Mouse (Mus musculus): ENCODE results near the gene Rab20.
"Not testable (repeated sequence)": the region's sequence is repeated elsewhere in the genome, so short reads cannot be mapped to it uniquely, and the experiment has no call there.

Rab20 gene

DNA sequence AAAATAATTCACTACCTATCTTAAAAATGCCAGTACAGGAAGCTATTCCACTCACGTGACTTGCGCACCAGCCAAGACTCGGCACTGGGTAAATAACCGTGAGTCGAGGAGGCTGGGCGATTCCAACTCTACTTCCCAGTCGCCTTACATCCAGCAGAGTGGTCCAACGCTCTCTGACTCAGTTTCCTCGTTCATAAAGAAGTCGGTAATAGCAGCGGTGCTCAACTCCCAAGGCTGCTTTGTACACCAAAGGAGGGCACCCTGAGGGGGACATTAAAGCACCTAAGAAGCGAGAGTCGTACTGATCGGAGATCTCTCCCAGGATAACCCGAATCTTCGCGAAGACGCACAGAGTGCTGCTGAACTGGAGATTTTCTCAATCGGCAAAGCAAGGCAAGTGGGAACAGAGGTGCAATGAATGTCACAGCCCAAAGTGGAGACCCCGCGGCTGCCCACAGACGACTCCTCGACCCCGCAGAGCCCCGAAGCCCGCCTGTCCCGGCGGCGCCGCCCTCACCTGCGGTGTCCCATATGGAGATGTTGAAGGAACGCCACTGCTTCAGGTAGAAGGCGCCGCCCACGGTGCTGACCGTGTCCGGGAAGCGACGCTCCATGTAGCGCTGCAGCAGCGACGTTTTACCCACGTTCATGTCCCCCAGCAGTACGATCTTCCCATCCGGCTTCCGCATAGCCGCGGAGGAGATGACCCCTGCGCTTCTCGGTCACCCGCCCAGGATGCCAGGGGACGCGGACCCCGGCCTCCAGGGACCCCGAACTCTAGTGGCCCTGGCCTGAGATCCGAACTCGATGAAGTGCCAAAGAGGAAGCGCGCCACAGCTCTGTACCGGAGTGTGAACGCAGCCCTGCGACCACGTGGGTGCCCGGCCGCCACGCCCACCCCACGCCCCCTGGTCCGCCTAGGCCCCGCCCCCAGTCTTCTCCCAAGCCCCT, at the start of gene Rab20:
TSS of gene Rab20 (minus strand) at position 900 of the 951 bp plus-strand sequence.
- DNase-seq (ENCODE audit: extremely low read depth, low read depth), result peak; percentile 60

GRCm38 (mm10) chr8:11523331-11523730, 44.8 kb upstream of the Rab20 start:
- DNase-seq (ENCODE audit: extremely low read depth, low read depth), result no peak

DNA sequence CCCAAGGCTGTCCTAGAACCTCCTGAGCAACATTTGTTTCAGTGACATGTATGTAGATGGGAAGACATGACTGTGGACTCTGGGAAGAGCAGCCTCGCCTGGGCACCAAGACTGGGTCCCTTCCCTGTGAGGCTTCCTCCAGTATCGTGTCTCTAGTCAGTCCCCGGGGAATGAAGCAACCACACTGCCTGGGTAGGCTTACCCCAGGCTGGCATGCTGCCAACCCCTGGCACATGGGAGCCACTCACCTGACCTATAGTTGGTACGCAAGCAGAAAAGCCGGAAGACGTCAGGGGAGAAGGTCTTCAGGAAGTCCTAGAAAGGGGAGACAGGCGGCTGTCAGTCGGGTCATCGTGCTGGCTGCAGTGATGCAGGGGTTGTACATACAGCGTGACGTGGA, 40.2 kb upstream of the Rab20 start:
- DNase-seq (ENCODE audit: extremely low read depth, low read depth), result no peak

DNA sequence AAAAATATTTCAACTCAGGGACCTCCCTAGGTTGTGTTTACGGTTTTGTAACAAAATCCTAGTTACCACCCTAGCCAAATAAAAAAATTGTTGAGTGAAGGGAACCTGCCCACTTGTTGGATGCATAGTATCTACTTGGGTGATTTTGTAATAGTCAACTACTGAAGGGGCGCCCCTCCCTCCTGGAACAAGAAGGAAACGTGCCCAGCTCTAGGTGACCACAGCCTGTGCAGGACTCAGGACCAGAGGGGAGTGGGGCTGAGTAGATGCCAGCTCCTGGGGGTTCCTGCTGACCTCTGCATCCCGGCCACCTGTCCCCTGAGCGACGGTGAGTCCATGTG, 39.5 kb upstream of the Rab20 start:
- no peak for DNase-seq (ENCODE audit: extremely low read depth, low read depth)

DNA sequence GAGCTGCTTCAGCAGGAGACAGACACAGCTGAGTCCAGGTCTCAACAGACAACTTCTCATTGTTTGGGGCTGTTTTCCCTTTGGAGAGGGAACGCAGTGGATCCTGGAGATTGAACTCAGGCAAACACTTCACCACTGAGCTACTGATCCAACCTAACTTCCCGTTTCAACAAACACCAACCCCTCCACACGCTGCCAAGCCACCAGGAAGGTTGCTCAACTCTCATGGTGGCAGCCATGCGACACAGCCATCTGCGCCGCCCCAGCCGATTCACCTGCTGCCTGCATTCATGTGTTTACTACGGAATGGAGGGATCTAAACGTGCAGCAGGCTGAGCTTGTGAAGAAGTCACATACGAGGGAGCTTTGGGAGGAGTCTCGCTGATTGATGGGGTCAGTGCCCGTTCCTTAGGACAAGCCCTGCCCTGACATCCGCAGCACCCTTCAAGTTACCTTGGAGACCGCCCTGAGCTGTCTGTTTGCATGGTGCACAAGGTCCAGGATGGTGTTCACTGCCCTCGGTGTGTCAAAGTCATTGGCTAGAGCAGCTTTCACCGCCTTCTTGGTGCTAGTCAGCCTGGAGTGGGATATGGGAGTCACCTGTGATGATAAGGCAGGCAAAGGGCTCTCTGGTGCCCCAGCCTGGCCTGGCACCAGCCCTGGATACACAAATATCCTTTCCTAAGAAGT, 39.0 kb upstream of the Rab20 start:
- no peak for DNase-seq (ENCODE audit: extremely low read depth, low read depth)

DNA sequence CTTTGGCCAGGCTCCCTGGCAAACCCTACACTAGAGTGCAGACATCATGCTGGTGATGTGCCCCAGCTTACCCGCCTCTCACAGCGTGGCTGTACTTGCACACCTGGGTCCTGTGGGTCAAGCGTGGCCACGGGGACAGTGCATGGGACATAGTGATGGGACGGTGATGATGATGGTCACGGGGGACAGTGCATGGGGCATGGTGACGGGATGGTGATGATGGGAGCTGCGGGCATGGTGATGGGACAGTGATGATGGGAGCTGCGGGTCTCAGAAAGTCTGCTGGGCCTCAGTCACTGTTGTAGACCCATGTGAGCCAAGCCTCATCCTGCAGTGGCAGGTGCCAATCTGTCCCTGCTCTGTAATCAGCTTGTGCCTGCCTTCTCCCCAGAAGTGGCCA, 37.8 kb upstream of the Rab20 start:
- no peak for DNase-seq (ENCODE audit: extremely low read depth, low read depth)

GRCm38 (mm10) chr8:11513247-11513646, 34.7 kb upstream of the Rab20 start:
- no peak for DNase-seq (ENCODE audit: extremely low read depth, low read depth)

DNA sequence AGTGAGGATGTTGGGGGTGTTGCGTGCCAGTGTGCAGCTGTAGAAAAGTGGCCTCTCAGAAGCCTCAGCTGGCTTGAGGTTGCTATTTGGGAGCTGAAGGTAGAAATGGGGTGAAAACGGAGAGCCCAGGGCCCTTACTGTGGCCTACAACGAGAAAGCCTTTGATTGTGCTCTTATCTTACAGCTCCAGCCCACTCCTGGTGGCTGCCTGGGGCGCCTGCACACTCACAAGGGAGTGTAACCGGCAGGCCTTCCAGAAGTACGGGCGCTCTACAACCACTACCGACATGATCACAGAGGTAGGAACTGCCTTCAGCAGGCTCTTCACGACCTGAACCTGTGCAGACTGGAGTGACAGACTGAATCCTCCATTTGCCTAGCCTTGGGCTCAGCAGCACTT, 34.2 kb upstream of the Rab20 start:
- peak; percentile 44 for DNase-seq (ENCODE audit: extremely low read depth, low read depth)

GRCm38 (mm10) chr8:11510971-11511370, 32.5 kb upstream of the Rab20 start:
- no peak for DNase-seq (ENCODE audit: extremely low read depth, low read depth)

- DNase-seq (ENCODE audit: extremely low read depth, low read depth), result no peak
These were observed 30.4 kb upstream of the Rab20 start for GRCm38 (mm10) chr8:11508880-11509279.

DNA sequence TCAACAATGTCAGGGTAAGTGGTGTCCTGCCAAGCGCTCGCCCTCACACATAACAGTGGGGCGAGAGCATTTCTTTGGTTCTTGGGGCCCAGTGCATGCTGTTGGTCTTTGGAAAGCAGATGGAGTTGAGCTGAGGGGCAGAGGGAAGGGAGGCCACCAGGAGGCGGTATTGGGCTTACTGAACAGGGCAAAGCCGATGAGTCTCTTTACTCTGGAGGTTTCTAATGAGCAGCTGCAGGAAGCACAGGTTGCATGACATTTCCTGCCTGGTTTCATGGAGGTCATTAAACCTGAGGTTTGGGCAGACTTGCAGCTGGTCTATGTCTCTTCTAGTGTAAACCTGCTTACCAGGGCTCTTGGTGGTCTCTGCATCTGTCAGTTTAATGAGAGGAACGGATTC, 28.3 kb upstream of the Rab20 start:
- peak; percentile 23 for DNase-seq (ENCODE audit: extremely low read depth, low read depth)

DNA sequence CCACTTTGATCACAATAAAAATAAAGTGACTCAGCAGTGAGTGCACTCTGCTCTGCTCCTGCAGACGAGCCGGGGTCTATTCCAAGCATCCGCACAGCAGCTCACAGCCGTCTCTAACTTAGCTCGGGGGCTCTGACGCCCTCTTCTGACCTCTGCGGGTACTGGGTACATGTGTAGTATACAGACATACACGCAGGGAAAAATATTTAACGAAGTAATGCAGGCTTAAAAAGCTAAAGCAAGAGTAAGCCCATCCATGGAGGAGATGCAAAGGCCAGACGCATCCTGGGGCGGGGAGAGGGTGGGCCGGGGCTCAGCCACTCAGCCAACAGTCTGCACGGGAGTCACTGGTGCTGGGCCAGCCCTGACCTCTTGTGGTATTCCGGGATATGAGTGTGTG, 27.6 kb upstream of the Rab20 start:
- DNase-seq (ENCODE audit: extremely low read depth, low read depth), result no peak

DNA sequence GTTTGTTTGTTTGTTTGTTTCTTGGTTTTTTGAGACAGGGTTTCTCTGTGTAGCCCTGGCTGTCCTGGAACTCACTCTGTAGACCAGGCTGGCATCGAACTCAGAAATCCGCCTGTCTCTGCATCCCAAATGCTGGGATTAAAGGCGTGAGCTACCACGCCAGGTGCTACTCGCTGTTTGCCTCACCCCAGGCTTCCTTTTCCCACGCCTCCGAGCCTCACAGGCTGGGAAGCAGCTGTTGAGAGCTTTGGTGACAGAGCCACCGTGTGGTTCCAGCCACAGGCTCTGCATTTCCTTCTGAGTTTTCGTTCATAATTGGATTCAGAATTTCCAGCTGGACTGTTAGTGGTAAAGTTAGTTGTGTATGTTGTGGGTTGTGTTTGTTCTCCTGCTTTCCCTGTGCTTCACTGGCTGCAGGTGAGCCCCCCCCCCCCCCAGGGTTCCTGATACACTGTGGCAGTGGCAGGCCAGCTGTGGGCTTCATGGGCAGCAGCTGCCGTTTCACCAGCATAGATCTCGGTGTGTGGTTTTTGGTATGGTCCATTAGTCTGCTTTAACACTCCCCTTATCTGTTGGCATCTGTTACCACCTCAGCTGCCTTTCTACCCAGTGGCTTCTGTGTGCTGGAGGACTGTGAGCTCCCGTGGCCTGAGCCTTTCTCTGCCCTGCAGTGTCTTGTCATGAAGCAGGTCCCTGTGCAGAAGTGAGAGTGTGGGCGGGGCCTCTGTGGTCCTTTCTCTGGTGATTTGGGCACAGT, 25.1 kb upstream of the Rab20 start:
- no peak for DNase-seq (ENCODE audit: extremely low read depth, low read depth)

DNA sequence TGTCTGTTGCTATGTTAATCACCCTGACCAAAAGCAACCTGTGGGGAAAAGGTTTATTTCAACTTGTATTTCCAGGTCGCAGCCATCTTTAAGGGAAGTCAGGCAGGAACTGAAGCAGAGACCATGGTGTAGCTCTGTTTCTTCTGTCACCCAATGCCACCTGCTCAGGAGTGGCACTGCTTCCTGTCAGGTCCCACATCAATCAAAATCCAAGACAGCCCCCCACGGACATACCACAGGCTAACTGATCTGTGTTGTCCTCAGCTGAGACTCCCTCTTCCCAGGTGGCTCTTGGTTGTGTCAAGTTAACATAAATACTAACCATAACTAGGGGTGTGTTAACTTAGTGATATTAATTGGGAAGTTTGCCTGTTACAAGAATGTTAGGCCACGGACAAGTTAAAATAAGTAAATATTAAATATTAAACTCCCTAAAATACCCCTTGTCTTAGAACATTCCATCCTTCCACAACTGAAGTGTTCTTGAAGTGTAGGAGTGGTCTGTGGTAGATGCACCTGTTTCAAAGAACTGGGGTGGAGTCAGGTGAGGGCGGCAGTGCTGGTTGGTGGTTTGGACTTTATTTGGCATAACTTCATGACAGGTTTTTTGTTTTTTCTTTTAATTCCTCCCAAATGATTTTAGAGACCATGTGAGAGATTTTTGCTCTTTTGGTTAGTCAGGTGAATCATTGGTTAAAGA, 20.4 kb upstream of the Rab20 start:
- no peak for DNase-seq (ENCODE audit: extremely low read depth, low read depth)

DNA sequence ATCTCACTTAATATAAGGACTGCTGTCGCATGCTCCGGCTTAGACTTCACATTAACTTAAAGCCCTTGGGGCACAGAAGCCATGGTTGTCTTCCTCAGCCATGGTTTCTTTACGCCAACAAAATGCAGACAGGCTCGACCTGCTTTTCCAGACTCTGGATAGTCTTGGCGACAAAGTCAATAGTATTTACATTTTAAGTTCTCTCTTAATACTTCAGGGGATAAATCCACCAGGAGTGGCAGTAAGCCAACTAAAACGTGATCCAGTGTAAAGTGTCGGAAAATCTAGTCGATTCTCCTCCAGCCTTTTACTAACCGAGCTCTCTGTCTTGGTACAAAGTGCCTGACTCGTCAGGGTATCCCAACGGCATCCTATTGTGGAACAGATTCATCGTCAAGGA, 19.8 kb upstream of the Rab20 start:
- DNase-seq (ENCODE audit: extremely low read depth, low read depth), result no peak

GRCm38 (mm10) chr8:11497017-11497990, 18.8 kb upstream of the Rab20 start, which contains the start of gene Naxd:
Gene Naxd, plus strand, starts transcription at chr8:11497506.
- peak; percentile 61 for DNase-seq (ENCODE audit: extremely low read depth, low read depth)

DNA sequence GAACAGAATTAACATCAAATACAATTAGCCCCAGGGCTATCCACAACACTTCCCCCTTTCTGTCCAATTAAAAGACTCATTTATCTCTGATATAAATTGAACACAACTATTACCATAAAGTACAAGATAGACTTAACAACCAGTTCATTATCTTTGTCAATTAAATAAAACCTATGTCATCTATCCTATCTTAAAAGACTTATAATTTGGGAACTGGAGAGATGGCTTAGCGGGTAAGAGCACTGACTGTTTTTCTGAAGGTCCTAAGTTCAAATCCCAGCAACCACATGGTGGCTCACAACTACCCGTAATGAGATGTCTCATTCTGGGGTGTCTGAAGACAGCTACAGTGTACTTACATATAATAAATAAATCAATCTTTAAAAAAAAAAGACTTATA, 13.8 kb upstream of the Rab20 start:
- DNase-seq (ENCODE audit: extremely low read depth, low read depth), result not testable (repeated sequence)

DNA sequence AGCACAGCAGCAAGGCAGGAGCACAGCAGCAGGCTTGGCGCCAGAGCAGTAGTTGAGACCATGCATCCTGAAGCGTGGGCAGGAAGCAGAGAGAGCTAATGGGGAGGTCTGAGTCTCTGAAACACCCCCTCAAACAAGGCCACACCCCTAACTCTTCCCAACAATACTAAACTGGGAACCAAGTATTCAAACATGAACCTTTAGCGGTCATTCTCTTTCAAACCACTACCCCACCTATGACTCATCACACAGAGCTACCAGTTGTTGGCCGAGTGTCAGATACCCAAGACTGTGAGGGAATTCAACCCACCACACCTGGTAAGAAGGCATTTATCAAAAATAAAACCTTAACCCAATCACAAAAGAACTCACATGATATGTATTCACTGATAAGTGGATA, 8.7 kb upstream of the Rab20 start:
- DNase-seq (ENCODE audit: extremely low read depth, low read depth), result no peak

GRCm38 (mm10) chr8:11486142-11486541, 7.6 kb upstream of the Rab20 start:
- peak; percentile 46 for DNase-seq (ENCODE audit: extremely low read depth, low read depth)

GRCm38 (mm10) chr8:11482537-11482936, 4.0 kb upstream of the Rab20 start:
- no peak for DNase-seq (ENCODE audit: extremely low read depth, low read depth)

Data from MEL-GATA-1-ER (cell line).